Mouse (Mus musculus) 3T3-L1 (cell line): ENCODE measurements at regions not wholly inside any gene's neighbourhood (a gene's known extent, or its start where the extent isn't known, plus 50 kb on each side); places are given as distances from the start of the nearest gene placed in this dataset.

Experiments used
- DNase-seq: peaks from one replicate; pipeline ENCODE4 v3.0.0-alpha.2; 2015; ENCODE audit warnings: low read depth, low spot score

DNA sequence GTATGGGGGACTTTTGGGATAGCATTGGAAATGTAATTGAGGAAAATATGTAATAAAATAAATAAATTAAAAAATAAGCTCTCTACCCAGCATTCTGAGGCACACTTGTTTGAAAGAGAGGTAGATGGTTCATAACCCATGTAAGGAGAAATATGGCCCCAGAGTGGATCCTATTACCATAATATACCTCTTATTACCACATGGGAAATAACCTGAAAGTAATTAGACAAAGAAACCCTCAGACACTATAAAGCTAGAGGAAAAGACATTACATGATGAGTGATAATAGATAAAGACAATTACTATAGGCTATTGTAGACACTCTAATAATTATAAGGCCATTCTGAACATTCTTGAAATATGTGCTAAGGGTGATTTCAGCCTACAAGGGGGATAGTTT is 2444.8 kb upstream of the Gm12353 start:
- DNase-seq: no peak

DNA sequence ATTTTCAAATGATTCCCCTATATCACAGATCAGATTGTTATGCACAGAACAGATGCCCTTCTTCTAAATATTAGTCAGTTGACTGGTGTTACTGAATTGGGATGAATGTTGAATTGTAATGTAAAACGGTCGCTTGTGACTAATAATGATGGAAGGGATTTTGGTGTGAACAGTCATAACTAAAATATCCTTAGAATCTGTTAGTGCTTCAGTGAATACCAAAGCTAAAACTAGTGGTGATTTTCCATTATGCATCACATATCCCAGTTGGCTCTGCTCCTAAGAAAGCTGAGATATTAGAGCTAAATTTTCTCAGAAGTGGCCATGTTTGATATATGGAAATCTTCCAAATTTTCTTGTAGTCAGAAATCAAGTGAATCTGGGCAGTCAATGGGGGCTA is 2441.7 kb upstream of the Gm12353 start:
- DNase-seq: peak; percentile 88

- DNase-seq: no peak
Measured at GRCm38 (mm10) chr4:17208746-17209145, 2396.5 kb upstream of the Gm12353 start.

- DNase-seq: no peak
Measured at GRCm38 (mm10) chr4:17239853-17240252, 2365.4 kb upstream of the Gm12353 start.

DNA sequence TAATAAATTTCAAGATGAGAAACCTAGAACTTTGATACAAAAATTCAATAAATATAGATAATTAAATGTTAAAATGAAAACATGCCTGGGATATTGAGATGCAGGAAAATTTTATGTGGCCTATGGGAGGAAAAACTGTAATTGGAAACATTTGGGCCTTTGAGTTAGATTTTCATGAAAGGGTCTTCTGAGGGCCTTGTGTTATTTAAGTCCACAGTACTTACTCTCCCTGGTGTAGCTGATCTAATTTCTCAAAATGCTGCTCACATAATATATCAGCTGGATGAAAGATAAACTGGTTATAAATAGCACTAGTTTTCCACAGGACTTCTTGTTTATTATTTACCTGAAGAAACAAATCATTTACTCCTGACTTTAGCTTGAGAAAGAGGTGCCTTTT is 2364.9 kb upstream of the Gm12353 start:
- no peak for DNase-seq

GRCm38 (mm10) chr4:17259143-17259542 is 2346.1 kb upstream of the Gm12353 start:
- DNase-seq: peak; percentile 4

DNA sequence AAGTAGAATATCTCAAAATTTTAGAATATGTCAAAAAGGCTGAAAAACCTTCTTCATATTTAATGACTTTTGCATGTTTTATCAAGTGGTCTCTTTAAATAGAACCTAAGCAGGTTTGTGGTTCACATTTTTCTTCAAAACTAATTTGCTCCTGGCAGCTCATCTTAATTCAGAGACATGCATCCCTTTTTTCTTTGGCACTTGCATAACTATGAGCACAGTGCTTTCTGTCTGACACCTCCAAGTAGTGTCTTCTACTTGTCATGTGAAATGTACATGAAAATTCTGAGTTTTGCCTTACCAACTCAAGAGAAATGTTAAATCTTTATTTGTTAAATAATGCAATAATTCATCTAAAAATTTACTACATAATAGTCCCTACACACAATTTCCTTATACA is 2343.5 kb upstream of the Gm12353 start:
- no peak for DNase-seq

- DNase-seq: no peak
Measured at GRCm38 (mm10) chr4:17299131-17299530, 2306.1 kb upstream of the Gm12353 start.

DNA sequence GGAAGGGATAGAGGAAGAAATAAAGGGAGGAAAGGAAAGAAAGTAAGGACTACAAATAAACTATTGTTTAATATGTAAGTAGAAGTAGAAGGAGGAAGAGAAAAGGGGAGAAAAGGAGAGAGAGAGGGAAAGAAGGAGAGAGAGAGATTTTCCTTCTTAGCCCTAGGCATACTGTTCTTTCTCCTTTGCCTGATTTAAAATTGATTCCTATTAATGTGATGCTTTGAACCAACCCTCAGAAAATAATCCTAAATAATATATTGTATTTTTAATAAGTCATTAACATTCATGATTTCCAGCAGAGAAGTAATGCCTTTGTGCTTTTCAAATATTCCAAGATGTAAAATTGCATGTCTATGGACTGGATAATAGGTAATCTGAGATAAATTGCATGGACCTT is 2286.2 kb upstream of the Gm12353 start:
- no peak for DNase-seq

GRCm38 (mm10) chr4:17348026-17348425 is 2257.2 kb upstream of the Gm12353 start:
- DNase-seq: no peak

- DNase-seq: no peak
Measured at GRCm38 (mm10) chr4:17360796-17361195, 2244.5 kb upstream of the Gm12353 start.
